Mouse (Mus musculus) heart, postnatal 0 days (tissue): ENCODE data around the gene Cacnb1. TPM values are rescaled to one million over a fixed set of nuclear protein-coding genes. Genes with fewer than 3 reads are reported as not detected.
A peak's percentile ranks its signal among the peaks of the same experiment; 100 is the strongest.

Source experiments
- ATAC-seq: fragments of 200-750 bp; cut with Nextera tagmentation; 2 replicates; pipeline ENCODE4 v1.8.0; 2017; ENCODE audit warnings: low read depth, moderate number of reproducible peaks, moderate library complexity; ENCODE audit not compliant: insufficient read depth
- DNase-seq: peaks from one replicate; pipeline ENCODE4 v3.0.0-alpha.2; 2016; ENCODE audit warnings: low spot score
- H3K27ac ChIP-seq: fragments of 300-500 bp; sonication (generic); 2 replicates; pipeline ENCODE4 v1.5.1; 2014; ENCODE audit warnings: low read depth, mild to moderate bottlenecking
- H3K27me3 ChIP-seq: fragments of 300-500 bp; sonication (generic); 2 replicates; pipeline ENCODE4 v1.6.1; 2014; ENCODE audit warnings: low read length, mixed read lengths; ENCODE audit not compliant: control insufficient read depth, insufficient read depth
- H3K36me3 ChIP-seq: fragments of 300-500 bp; sonication (generic); replicated peaks from 2 replicates; pipeline ENCODE4 v1.6.1; 2014; ENCODE audit warnings: low read length, mixed read lengths; ENCODE audit not compliant: control insufficient read depth, insufficient read depth
- H3K4me1 ChIP-seq: fragments of 300-500 bp; sonication (generic); 2 replicates; pipeline ENCODE4 v1.6.1; 2014; ENCODE audit warnings: antibody characterized with exemption; ENCODE audit not compliant: control insufficient read depth, insufficient read depth
- H3K4me2 ChIP-seq: fragments of 300-500 bp; sonication (generic); 2 replicates; pipeline ENCODE4 v1.6.1; 2014; ENCODE audit warnings: low read depth, mild to moderate bottlenecking, low read length, moderate library complexity
- H3K4me3 ChIP-seq: fragments of 300-500 bp; sonication (generic); 2 replicates; pipeline ENCODE4 v1.5.1; 2014; ENCODE audit warnings: low read depth, low read length
- H3K9ac ChIP-seq: fragments of 300-500 bp; sonication (generic); replicated peaks from 2 replicates; pipeline ENCODE4 v1.6.1; 2014; ENCODE audit warnings: low read depth, low read length, mixed read lengths
- H3K9me3 ChIP-seq: fragments of 300-500 bp; sonication (generic); replicated peaks from 2 replicates; pipeline ENCODE4 v1.6.1; 2016; ENCODE audit warnings: low read length; ENCODE audit not compliant: control insufficient read depth
- CTCF ChIP-seq: IDR thresholded peaks from 2 replicates; pipeline ENCODE4 v1.5.1; 2016; ENCODE audit warnings: antibody characterized with exemption, control low read depth, low read depth
- EP300 ChIP-seq: IDR thresholded peaks from 2 replicates; pipeline ENCODE4 v1.6.1; 2016; ENCODE audit warnings: antibody characterized with exemption, low read depth
- WGBS: fragments of 180-500 bp; shearing (Covaris S2); extraction: QIAGEN DNeasy Blood & Tissue Kit; methylation state at CpG from one replicate; pipeline ENCODE4 v1.1.7; 2014; 5-methylcytosine and 5-hydroxymethylcytosine counted together
- polyA plus RNA-seq: library from polyadenylated mRNA; unstranded; fragments of >200 nt; fragmentation: Nextera tagmentation; extraction: Ambion mirVana; gene quantifications from 2 replicates; pipeline ENCODE4 v1.2.1, GENCODE M21; 2015
- total RNA-seq: library from RNA; depleted of rRNA; stranded (reverse); fragments of >200 nt; gene quantifications from 2 replicates; pipeline ENCODE4 v1.2.3, GENCODE M21; 2014; ENCODE audit warnings: low replicate concordance

Cacnb1 gene
- total and polyA plus RNA-seq, 2 experiments from 2014 or later = 5.2 to 5.5 TPM

- H3K4me3 ChIP-seq = no peak overlapping the region
- H3K27me3 ChIP-seq = peaks cover 6% of the 10 kb centered on the region
- no peak overlapping the region for H3K4me2 ChIP-seq
- H3K9me3 ChIP-seq = no peaks in the 10 kb centered on the region
- 61% methylated on average over 9 of the region's 9 CpGs for WGBS
- no peaks in the 10 kb centered on the region for H3K36me3 ChIP-seq
- no peak overlapping the region for H3K9ac ChIP-seq
- peak; percentile 49; the same call in 1 of the 2 replicates for ATAC-seq
- no peak for DNase-seq
- TF ChIP-seq CTCF (no peak), EP300 (no peak)
- no peaks in the 10 kb centered on the region for H3K4me1 ChIP-seq
- peak overlapping the region; percentile 50; the same call in 1 of the 2 replicates for H3K27ac ChIP-seq
Measured at GRCm38 (mm10) chr11:97980531-97980966, 42.3 kb downstream of the Cacnb1 start.

GRCm38 (mm10) chr11:97979824-97980495 is 42.9 kb downstream of the Cacnb1 start:
- H3K4me2 ChIP-seq = no peak overlapping the region
- H3K27ac ChIP-seq = peak overlapping the region; percentile 50; the same call in 1 of the 2 replicates
- TF ChIP-seq CTCF (no peak), EP300 (no peak)
- DNase-seq (no peak), ATAC-seq (no peak; the same call in 1 of the 2 replicates)
- H3K9ac ChIP-seq = no peak overlapping the region
- no peaks in the 10 kb centered on the region; the same call in 1 of the 2 replicates for H3K27me3 ChIP-seq
- H3K4me3 ChIP-seq = no peak overlapping the region
- H3K4me1 ChIP-seq = no peaks in the 10 kb centered on the region
- H3K9me3 ChIP-seq = no peaks in the 10 kb centered on the region
- no peaks in the 10 kb centered on the region for H3K36me3 ChIP-seq
- WGBS = 62% methylated on average over 10 of the region's 10 CpGs

DNA sequence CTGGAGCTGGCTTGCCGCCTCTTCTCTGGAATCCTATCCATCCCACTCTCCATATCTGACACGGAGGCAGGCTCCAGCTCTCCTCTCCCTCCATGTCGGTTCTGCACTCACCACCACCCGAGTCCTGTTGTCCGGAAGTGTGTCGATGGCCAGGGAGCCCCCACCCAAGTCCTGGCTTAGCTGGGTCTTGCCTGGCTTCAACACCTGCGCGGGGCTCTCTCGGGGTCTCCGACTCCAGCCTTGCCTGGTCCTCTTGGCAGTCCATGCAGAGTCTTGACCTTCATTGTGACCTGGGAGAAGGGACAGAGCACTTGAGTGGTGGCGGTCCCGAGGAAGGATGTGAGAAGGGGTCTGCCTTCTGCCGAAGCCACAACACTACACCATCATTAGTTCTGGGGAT is 44.4 kb downstream of the Cacnb1 start:
- H3K4me1 ChIP-seq = no peaks in the 10 kb centered on the region
- 68% methylated on average over 13 of the region's 13 CpGs for WGBS
- no peaks in the 10 kb centered on the region for H3K9me3 ChIP-seq
- H3K36me3 ChIP-seq = no peaks in the 10 kb centered on the region
- DNase-seq (no peak), ATAC-seq (no peak)
- H3K4me2 ChIP-seq = no peak overlapping the region
- no peaks in the 10 kb centered on the region for H3K27me3 ChIP-seq
- no peak overlapping the region for H3K4me3 ChIP-seq
- no peak overlapping the region for H3K9ac ChIP-seq
- H3K27ac ChIP-seq = no peak overlapping the region
- no peak for TF ChIP-seq CTCF
- no peak for TF ChIP-seq EP300

- no peak for ATAC-seq
- no peak overlapping the region for H3K4me2 ChIP-seq
- no peaks in the 10 kb centered on the region for H3K9me3 ChIP-seq
- no peaks in the 10 kb centered on the region for H3K27me3 ChIP-seq
- H3K4me3 ChIP-seq = no peak overlapping the region
- no peak overlapping the region for H3K9ac ChIP-seq
- no peak for DNase-seq
- no peaks in the 10 kb centered on the region for H3K36me3 ChIP-seq
- H3K4me1 ChIP-seq = no peaks in the 10 kb centered on the region
- TF ChIP-seq EP300 (no peak), CTCF (no peak)
- 71% methylated on average over 5 of the region's 5 CpGs for WGBS
- no peak overlapping the region for H3K27ac ChIP-seq
Measured at GRCm38 (mm10) chr11:97977797-97978196, 45.0 kb downstream of the Cacnb1 start.

DNA sequence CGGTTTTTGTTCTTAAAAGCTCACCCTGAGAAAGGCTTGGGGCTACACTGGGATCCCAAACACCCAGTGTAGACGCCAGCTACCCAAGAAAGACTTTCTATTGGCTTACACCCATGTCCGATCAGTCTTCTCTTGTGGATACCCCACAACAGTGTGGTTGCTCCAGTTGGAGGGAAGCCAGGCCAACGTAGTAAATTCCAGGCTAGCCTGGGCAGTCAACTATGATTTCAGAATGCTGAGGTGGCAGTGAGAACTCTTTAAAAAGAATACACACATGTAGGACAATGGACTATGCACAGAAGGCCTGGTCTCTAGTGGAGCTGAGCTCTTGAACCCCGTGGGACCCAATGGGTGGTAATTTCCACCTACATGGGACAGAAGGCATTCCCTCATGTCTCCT is 48.1 kb downstream of the Cacnb1 start:
- no peak for TF ChIP-seq CTCF
- TF ChIP-seq EP300 = no peak
- peaks cover 10% of the 10 kb centered on the region for H3K4me1 ChIP-seq

GRCm38 (mm10) chr11:97974141-97974540 is 48.7 kb downstream of the Cacnb1 start:
- H3K4me2 ChIP-seq = no peak overlapping the region
- no peak for TF ChIP-seq EP300
- TF ChIP-seq CTCF = no peak
- no peaks in the 10 kb centered on the region for H3K9me3 ChIP-seq
- H3K27me3 ChIP-seq = no peaks in the 10 kb centered on the region
- H3K36me3 ChIP-seq = no peaks in the 10 kb centered on the region
- H3K27ac ChIP-seq = no peak overlapping the region
- no peak overlapping the region for H3K9ac ChIP-seq
- DNase-seq = no peak
- H3K4me3 ChIP-seq = no peak overlapping the region
- peaks cover 10% of the 10 kb centered on the region for H3K4me1 ChIP-seq
- WGBS = 90% methylated on average over 5 of the region's 5 CpGs
- ATAC-seq = no peak

More for the DNA sequence above, 48.1 kb downstream of the Cacnb1 start:
- ATAC-seq (no peak), DNase-seq (no peak)
- no peaks in the 10 kb centered on the region for H3K27me3 ChIP-seq
- H3K27ac ChIP-seq = no peak overlapping the region
- H3K4me2 ChIP-seq = no peak overlapping the region
- 71% methylated on average over 5 of the region's 5 CpGs for WGBS
- no peaks in the 10 kb centered on the region for H3K9me3 ChIP-seq
- no peak overlapping the region for H3K4me3 ChIP-seq
- H3K9ac ChIP-seq = no peak overlapping the region
- H3K36me3 ChIP-seq = no peaks in the 10 kb centered on the region
